Mouse (Mus musculus) lung, postnatal 25 days (tissue): Measurements from ENCODE around the gene Baiap2.

Source experiments
- DNase-seq: peaks from one replicate; pipeline ENCODE4 v3.0.0; 2022; ENCODE audit warnings: low spot score

Gene Baiap2

DNA sequence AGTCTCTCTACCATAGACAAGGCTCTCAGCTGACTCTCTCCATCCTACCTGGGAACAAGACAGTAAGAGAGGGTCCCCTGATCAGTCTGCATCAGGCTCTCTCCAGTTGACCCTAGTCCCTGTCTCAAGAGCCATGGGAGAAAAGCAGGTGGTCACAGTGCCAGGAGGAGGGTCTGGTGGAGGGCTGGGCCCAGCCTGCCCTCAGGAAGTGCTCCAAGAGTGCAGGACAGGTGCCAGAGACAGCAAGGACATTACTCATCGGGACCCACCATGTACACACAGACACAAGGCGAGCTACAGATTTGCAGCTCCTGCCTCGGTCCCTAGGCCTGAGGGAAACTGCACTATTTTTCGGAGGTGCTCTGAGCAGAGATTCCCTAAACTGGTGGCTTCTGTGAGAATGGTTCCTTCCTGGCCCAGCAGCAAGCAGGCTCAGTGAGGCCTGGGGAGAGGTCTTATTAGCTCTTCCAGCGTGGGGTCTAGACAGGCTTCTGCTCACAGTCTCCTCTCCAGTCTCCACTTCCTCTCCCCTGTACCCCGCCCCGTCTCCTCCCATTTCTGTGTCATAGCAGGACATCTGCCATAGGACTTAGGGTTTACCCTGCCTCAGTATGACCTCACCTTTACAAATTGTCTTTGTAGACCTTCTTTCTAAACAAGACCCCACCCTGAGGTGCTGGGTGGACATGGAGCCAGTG is 99.7 kb downstream of the Baiap2 start:
- peak; percentile 43 for DNase-seq

DNA sequence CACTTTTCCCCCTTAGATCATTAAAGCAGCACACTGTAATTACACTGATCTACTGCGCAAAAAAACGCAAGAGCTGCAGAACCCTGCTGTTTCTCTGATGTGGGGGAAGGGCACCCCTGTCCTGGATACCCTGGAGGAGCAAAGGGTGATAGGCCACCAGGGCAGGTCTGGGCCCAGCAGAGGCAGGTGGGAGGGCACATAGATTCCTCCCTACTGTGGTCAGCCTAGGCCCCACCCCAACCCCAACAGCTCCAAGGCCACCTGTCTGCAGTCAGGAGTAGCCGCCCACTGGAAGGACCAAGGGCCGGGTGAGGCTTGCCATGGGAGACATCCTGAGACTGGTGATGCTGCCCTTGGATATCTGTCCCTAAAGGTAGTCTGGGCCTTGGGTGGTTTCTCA is 102.8 kb downstream of the Baiap2 start:
- no peak for DNase-seq

DNA sequence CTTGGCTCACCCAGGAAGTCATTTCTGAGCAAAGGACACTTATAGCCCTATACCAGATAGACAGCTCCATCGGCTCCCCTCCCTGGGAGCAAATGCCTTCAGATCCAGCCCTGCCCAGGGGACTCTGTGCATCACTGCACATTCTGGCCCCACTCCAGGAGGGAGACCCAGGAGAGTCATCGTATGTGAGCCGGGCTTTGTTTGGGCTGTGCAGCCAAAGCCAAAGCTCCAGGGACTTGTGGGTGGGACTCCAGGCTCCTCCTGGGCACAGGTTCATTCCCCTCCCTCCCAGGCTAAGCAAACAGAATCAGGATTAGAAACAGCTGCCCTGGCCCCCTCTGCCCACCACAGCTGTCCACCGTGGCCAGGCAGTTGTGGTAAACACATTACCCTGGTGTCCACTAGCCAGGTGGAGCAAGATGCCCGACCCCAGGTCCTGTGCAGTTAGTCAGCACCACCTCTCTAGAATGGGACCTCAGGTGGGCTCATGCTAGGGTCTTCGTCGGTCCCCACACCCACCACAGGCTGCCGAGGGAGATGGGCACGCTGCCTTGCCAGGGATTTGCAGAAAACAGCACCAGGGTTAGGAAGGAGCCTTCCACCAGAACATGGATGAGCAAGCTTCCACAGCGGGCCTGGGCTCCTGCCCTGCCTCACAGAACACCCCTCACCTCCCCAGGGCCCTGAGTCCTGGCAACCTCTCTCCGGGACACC is 103.4 kb downstream of the Baiap2 start:
- DNase-seq = no peak

DNA sequence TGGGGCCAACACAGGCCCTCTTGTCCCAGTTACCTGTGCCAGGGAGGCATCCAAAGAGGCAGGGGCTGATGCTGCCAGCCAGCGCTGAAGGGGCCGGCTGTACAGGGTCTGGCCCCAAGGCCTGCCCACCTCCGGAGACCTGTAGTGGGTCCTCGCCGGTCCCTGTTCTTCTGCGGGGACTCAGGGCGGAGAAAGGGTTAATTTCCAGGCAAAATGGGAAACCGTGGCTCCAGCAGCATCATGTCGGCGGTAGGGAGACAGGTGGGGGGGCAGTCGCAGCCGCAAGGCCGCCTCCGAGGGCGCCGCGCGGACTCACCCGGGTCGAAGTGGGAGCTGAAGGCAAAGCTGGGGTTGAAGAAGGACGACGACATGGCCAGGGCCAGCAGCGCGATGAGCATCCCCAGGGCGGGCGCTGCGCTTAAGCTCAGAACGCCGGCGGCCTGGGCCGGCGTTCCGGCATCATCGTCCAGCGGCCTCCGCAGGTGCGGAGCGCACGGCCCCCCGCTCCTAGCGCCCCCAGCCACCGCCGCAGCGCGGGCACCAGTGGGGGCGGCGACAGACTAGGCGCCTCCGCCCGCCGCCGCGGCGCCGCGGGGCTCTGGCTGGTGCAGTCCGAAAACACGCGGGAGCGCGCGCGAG is 104.1 kb downstream of the Baiap2 start, which contains the start of gene Aatk:
Gene Aatk, minus strand, starts transcription at position 615 of the 639 bp plus-strand sequence.
- no peak for DNase-seq

DNA sequence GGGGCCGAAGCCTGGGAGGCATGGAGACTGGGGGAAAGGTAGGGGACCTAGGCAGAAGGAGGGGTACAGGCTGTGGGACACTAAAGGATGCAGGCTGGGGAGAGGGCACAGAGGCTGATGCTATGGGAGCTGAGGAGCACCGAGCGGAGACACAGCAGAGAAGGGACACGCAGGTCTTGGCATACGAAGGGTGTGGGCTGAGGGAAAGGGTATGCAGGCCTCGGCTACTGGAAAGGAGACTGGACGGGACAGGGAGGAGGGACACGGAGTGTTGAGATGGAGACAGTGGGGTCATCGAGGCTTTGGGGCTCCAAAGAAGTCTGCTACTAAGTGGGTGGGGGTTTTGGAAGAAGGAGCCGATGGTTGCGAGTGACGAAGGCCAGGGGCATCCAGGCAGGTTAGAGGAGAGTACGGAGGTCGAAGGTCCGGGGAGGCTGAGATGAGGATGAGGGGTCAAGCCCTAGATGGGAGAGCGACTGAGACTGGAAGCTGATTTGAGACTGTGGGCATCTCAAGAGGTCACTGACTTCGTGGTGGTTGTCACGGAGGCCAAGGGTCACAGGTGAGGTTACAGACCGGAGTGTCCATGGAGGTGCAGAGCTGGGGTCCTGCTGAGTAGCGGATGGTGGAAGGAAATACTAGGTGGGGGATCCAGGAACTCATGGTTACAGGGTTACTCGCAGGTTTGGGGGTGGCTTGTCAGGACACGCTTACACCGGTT is 105.1 kb downstream of the Baiap2 start:
- no peak for DNase-seq

DNA sequence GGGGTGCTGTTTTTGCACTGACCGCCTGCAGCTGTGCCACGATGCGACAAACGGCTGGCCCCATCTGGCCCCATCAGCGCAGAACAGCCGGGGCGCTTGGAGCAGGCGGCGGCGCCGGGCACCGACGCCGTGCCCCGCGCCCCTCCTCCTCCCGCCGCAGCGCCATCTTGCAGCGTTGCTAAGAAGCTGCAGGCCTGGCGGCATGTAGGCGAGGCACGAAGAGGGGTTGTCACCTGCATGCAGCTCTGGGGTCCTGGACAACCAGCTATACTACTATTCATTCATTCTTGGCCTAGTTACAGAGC is 105.6 kb downstream of the Baiap2 start:
- DNase-seq = no peak

DNA sequence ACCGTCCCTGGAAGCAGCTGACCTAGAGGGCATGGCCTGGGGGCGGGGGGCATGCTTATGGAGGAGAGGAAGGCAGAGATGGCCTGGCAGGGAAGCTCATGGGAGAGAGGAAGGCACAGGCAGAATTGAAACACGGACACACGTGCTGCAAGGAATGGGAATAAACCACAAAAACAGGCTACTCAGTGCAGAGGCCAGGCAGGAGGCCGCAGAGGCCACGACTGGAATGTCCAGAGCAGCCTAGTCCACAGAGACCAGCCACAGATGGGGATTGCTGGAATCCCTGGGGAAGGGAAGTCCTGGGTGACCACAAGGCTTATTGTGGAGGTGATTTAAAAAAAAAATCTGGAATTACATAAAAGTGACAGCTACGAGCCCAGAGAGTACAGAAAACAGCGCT is 106.5 kb downstream of the Baiap2 start:
- no peak for DNase-seq

DNA sequence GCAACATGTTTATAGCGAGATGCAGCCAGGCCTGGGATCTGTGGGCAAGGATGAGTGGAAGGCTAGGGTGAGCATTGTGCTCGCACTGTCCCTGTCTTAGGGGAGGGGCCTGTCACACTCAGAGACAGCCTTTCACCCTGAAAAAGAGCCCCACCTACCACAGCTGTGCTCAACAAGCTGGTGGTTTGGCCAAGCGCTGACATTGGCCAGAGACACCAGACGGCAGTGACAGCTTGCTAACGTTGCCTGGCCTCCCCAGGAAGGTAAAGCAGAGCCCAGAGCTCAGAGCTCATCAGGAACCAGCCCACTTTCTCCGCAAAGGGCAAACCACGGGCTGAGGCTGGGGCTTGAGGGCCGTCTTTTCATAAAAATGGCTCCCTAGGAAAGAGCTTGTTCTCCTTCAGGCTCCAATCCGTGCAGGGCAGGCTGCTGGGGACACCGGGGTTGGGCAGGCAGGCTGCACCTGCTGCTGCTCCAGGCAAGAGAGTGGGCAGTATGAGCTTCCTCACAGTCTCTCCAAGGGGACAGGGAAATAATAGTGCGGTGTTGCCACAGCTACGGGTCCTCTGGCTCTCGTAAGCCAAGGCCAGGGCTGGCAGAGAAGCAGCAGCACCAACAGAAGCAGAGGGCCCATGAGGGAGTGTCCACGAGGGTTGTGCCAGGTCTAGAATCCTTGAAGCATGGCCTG is 108.7 kb downstream of the Baiap2 start:
- no peak for DNase-seq

DNA sequence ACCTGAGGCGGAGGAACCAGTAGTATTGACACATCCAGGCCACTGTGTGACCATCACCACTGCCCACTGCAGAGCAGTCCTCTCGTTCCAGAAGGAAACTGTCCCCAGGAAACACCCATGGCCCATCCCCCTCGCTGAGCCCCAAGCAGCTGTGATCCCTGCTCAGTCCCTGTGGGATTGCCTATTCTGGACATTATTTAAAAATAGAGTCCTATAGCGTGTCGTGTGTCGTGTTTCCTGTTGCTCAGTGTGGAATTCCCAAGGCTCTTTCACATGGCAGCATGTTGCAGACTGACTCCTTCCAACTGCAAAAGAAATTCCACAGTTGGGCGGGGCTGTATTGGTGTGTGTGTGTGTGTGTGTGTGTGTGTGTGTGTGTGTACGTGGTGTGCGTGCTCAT is 109.7 kb downstream of the Baiap2 start:
- DNase-seq = no peak

DNA sequence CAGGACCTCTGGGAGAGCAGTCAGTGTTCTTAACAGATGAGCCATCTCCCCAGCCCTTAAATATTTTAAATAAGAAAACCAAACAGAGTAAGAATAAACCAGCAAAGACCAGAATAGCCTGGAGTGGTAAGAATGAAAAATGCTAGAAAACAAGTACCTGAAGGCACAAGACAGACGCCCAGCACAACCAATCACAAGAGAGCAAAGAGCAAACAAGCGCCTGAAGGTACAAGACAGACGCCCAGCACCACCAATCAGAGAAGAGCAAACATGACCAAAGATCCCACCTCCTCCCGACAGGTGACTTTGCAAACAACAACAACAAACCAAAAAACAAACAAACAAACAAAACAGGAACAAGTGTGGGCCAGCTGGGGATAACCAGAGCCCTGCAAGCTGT is 111.3 kb downstream of the Baiap2 start:
- no peak for DNase-seq

DNA sequence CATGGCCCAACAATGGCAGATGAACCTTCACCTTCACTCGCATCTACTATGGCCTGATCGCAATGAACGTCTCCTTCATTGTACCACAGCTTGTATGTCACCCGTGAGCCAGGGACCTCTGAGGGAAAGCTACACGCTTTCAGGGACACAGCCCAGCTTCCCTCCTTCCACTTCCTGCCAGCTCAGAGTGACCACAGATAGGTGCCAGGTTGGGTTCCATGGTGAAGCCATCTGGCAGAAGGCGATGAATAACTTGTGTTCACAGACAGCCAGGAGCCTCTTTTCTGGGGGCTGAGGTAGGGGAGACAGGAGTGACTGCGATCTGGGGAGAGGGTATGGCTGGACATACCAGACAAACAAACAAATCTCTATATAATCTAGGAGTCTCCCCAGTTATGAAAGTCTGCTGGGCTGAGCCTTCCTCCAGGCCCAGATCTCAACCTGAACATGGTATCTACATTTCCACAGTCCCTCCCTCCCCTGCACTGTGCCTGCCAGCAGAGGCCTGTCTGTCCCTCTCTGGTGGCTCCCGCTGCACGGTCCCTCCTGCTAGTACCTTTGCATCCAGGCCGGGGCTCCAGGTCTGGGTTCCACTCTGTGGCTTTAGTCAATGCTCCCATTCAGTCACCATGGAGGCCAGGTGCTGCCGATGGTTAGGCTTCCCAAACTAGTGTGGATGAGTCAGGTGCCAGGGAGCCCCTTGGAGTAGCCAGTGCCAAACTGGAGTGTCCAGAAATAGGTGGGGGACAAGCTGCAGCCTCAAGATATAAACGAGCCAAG is 113.6 kb downstream of the Baiap2 start:
- no peak for DNase-seq
